Comparison of ENCODE assay signal across 8 mouse cellular contexts in the genomic region with DNA sequence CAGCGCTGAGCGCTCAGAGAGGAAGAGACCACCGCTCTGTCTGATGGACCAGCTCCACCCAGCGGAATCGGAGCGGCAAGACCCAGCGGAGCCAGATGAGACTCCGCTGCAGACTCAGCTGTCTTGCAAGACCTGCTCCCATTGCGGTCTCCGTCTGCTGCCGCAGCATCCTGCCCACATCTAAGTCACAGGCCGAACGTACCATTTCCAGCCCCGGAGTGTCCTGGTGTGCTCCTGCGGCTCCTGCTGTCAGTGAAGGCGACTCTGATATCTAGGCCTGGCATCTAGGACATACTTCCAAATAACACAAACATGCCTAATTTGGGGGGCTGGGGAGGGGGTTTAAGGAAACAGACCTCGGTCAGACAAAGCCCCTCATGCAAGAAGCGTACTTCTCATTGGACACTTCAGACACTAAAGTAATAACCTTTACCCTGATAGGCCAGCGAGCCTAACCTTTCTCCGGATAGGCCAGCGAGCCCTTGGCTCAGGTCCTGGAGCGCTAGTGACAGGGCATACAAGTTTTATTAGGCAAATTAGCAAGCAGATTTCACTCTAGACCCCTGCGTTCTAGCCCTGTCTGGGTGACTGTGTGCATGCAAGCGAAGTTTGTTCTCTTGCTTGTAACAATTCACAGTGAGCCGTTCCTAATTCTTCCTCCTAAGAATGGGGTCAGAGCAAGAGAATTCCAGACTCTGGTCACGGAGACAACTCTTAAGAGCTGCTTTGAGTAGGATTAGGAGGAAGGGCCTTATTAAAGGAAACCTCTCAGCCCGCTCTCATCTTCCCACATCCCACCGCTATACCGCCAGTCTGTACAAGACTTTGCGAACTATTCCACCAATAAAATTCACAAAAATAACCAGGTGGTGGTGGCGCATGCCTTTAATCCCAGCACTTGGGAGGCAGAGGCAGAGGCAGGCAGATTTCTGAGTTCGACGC. TPM values are rescaled to one million over a fixed set of nuclear protein-coding genes. Genes with fewer than 3 reads are reported as not detected.
A peak's percentile ranks its signal among the peaks of the same experiment; 100 is the strongest.
DNase-seq lines count a peak whose midpoint lies in the region; ATAC-seq and TF ChIP-seq lines count a peak whose summit lies in the region.

A gene (minus strand): TSS at position 404 of the 942 bp plus-strand sequence.

- intact Hi-C loops in heart, postnatal 10 days (cut with DNase I) = no loop called here

- H3K4me3 ChIP-seq in CH12.LX (replicated peaks in 1 of 3; ENCODE audit: low read depth in 2 of 3, low read length in 2 of 3, poor library complexity in 1 of 3) = peak within 1 kb of the TSS; percentile 64 to 89 (median 75)
- H3K4me3 ChIP-seq in forebrain, embryonic 13.5 days = peak within 1 kb of the TSS; percentile 72
- H3K4me3 ChIP-seq in liver, postnatal 0 days (ENCODE audit: low read depth, low read length) = peak within 1 kb of the TSS; percentile 86
- H3K4me3 ChIP-seq in neural tube, embryonic 14.5 days (ENCODE audit: low read depth, low read length) = peak within 1 kb of the TSS; percentile 44

- peak within 1 kb of the TSS; percentile 72 for H3K4me2 ChIP-seq in CH12.LX (ENCODE audit: insufficient read depth, low read depth, poor library complexity, severe bottlenecking)
- peak within 1 kb of the TSS; percentile 83 for H3K4me2 ChIP-seq in forebrain, embryonic 13.5 days
- peak within 1 kb of the TSS; percentile 91 for H3K4me2 ChIP-seq in liver, postnatal 0 days (ENCODE audit: low read depth, low read length)
- peak within 1 kb of the TSS; percentile 76 for H3K4me2 ChIP-seq in neural tube, embryonic 14.5 days (ENCODE audit: low read depth, low read length)

- ATAC-seq in cerebellum, adult (ENCODE audit: insufficient number of reproducible peaks, low FRiP score, low TSS enrichment) = peak; percentile 96
- peak; percentile 99 for ATAC-seq in forebrain, embryonic 13.5 days
- ATAC-seq in liver, postnatal 0 days = peak; percentile 97
- ATAC-seq in neural tube, embryonic 14.5 days (ENCODE audit: low read depth) = peak; percentile 99

- peak within 1 kb of the TSS; percentile 61 for H3K9ac ChIP-seq in CH12.LX (ENCODE audit: insufficient read depth, low read depth)
- peak within 1 kb of the TSS; percentile 72 for H3K9ac ChIP-seq in forebrain, embryonic 13.5 days
- peak within 1 kb of the TSS; percentile 89 for H3K9ac ChIP-seq in liver, postnatal 0 days (replicated peaks)
- H3K9ac ChIP-seq in neural tube, embryonic 14.5 days (replicated peaks; ENCODE audit: low read depth, low read length) = peak within 1 kb of the TSS; percentile 58

- peaks cover 11 to 30% of the 10 kb centered on the region in 2 experiments for H3K4me1 ChIP-seq in CH12.LX (ENCODE audit: control insufficient read depth in 1 of 2, insufficient read depth in 2 of 2)
- peaks cover 20% of the 10 kb centered on the region for H3K4me1 ChIP-seq in forebrain, embryonic 13.5 days
- H3K4me1 ChIP-seq in liver, postnatal 0 days (ENCODE audit: insufficient read depth) = peaks cover 6% of the 10 kb centered on the region; the same call in 1 of the 2 replicates
- H3K4me1 ChIP-seq in neural tube, embryonic 14.5 days (ENCODE audit: control insufficient read depth, insufficient read depth, low read length) = peaks cover 12% of the 10 kb centered on the region

- no peak for TF ChIP-seq EP300 in CH12.LX (IDR thresholded peaks at IDR 0.05; ENCODE audit: low read length)
- TF ChIP-seq EP300 in liver, postnatal 0 days (IDR thresholded peaks at IDR 0.05; ENCODE audit: low read depth) = no peak

- WGBS in forebrain, embryonic 13.5 days = 12% methylated on average over 31 of the region's 33 CpGs
- WGBS in large intestine, adult 2 months = 10% methylated on average over 33 of the region's 33 CpGs
- 12% methylated on average over 32 of the region's 33 CpGs for WGBS in liver, postnatal 0 days (ENCODE audit: insufficient replicate concordance)
- WGBS in neural tube, embryonic 14.5 days = 12% methylated on average over 33 of the region's 33 CpGs

- TF ChIP-seq RAD21 in CH12.LX (IDR thresholded peaks at IDR 0.05; ENCODE audit: low read depth, low read length) = peak; percentile 38

- in situ Hi-C loops in CH12.LX (cut with MboI; ENCODE audit: low pct_ligation_motif_present, low pct_unique_long_range_greater_than_20kb, low sequenced_read_pairs) = no loop called here

- peak; percentile 57 for TF ChIP-seq POLR2A in CH12.LX (IDR thresholded peaks at IDR 0.05; ENCODE audit: low read depth, low read length)

- peak; percentile 95 for DNase-seq in CH12.LX (ENCODE audit: extremely low read depth)
- DNase-seq in heart, postnatal 10 days = peak; percentile 95
- DNase-seq in large intestine, adult 2 months (ENCODE audit: low read depth, low spot score) = peak; percentile 86
- DNase-seq in liver, postnatal 0 days = peak; percentile 79
- peak; percentile 82 for DNase-seq in testis, postnatal 10 days (ENCODE audit: low spot score)

- H3K79me2 ChIP-seq in CH12.LX (replicated peaks; ENCODE audit: control insufficient read depth, extremely low read depth, insufficient read depth, poor library complexity, severe bottlenecking) = no peaks in the 10 kb centered on the region; the same call in 1 of the 2 replicates

- H3K9me3 ChIP-seq in CH12.LX (replicated peaks; ENCODE audit: low read length) = no peaks in the 10 kb centered on the region
- no peaks in the 10 kb centered on the region for H3K9me3 ChIP-seq in forebrain, embryonic 13.5 days (replicated peaks)
- H3K9me3 ChIP-seq in liver, postnatal 0 days (ENCODE audit: low read length) = no peaks in the 10 kb centered on the region
- H3K9me3 ChIP-seq in neural tube, embryonic 14.5 days (ENCODE audit: control insufficient read depth, low read length) = no peaks in the 10 kb centered on the region

- TF ChIP-seq CTCF in CH12.LX (conservative IDR thresholded peaks at IDR 0.05 in 1 of 2, IDR thresholded peaks at IDR 0.05 in 1 of 2; ENCODE audit: low read depth in 2 of 2, low read length in 2 of 2) = peak in 1 of 2 experiments; percentile 41; a peak in 2 of 4 replicates
- peak; percentile 52 for TF ChIP-seq CTCF in liver, postnatal 0 days (IDR thresholded peaks at IDR 0.05; ENCODE audit: low read depth)

- H3K27ac ChIP-seq in CH12.LX (ENCODE audit: insufficient read depth, low read depth) = peak within 1 kb of the TSS; percentile 5; the same call in 1 of the 2 replicates
- H3K27ac ChIP-seq in forebrain, embryonic 13.5 days = peak within 1 kb of the TSS; percentile 84
- peak within 1 kb of the TSS; percentile 73 for H3K27ac ChIP-seq in liver, postnatal 0 days (ENCODE audit: low read depth)
- peak within 1 kb of the TSS; percentile 81 for H3K27ac ChIP-seq in neural tube, embryonic 14.5 days (ENCODE audit: low read depth, low read length)

- no peaks in the 10 kb centered on the region for H3K27me3 ChIP-seq in CH12.LX (replicated peaks)
- no peaks in the 10 kb centered on the region for H3K27me3 ChIP-seq in forebrain, embryonic 13.5 days
- no peaks in the 10 kb centered on the region for H3K27me3 ChIP-seq in liver, postnatal 0 days (ENCODE audit: insufficient read depth, low read length)
- H3K27me3 ChIP-seq in neural tube, embryonic 14.5 days (ENCODE audit: control insufficient read depth, insufficient read depth, low read length) = no peaks in the 10 kb centered on the region

- peaks cover 2 to 24% of the 10 kb centered on the region in 2 experiments for H3K36me3 ChIP-seq in CH12.LX (replicated peaks in 1 of 2; ENCODE audit: control insufficient read depth in 1 of 2, insufficient read depth in 1 of 2, low read length in 1 of 2)
- 0 out of 2 replicates have a peak, but pooled peaks cover 3% of the 10 kb centered on the region for H3K36me3 ChIP-seq in forebrain, embryonic 13.5 days (ENCODE audit: poor library complexity, severe bottlenecking)
- H3K36me3 ChIP-seq in liver, postnatal 0 days (replicated peaks; ENCODE audit: insufficient read depth, low read length) = 0 out of 2 replicates have a peak, but pooled peaks cover 2% of the 10 kb centered on the region
- H3K36me3 ChIP-seq in neural tube, embryonic 14.5 days (ENCODE audit: control insufficient read depth, insufficient read depth, low read length) = no peaks in the 10 kb centered on the region

- dilution Hi-C loops in CH12.LX (cut with MboI; ENCODE audit: extremely low pct_ligation_motif_present, extremely low pct_unique_long_range_greater_than_20kb, low sequenced_read_pairs) = no loop called here

TF ChIP-seq in CH12.LX, 34 proteins besides CTCF, POLR2A, EP300 and RAD21 (continues in another document):
- TF ChIP-seq ZNF384 (IDR thresholded peaks at IDR 0.05; ENCODE audit: low read depth, low read length) (no peak), RCOR1 (conservative IDR thresholded peaks at IDR 0.05; ENCODE audit: low read depth, low read length) (no peak), UBTF (IDR thresholded peaks at IDR 0.05; ENCODE audit: low read depth, low read length) (0 out of 2 replicates have a peak, but pooled peaks have one; percentile 39), HCFC1 (IDR thresholded peaks at IDR 0.05; ENCODE audit: low read depth, low read length) (peak; percentile 72), JUND (conservative IDR thresholded peaks at IDR 0.05; ENCODE audit: low read depth, low read length) (no peak), BHLHE40 (IDR thresholded peaks at IDR 0.05; ENCODE audit: low read depth, low read length) (no peak), PAX5 (IDR thresholded peaks at IDR 0.05; ENCODE audit: low read length) (no peak), POLR2AphosphoS2 (IDR thresholded peaks at IDR 0.05; ENCODE audit: low read depth, low read length) (no peak; the same call in 1 of the 2 replicates), MAFK (IDR thresholded peaks at IDR 0.05; ENCODE audit: insufficient replicate concordance, low read length) (no peak), SIN3A (IDR thresholded peaks at IDR 0.05; ENCODE audit: low read length) (peak; percentile 64), KAT2A (IDR thresholded peaks at IDR 0.05; ENCODE audit: insufficient replicate concordance, low read length) (peak; percentile 73; the same call in 1 of the 2 replicates), MYC (IDR thresholded peaks at IDR 0.05; ENCODE audit: low read depth, low read length) (0 out of 2 replicates have a peak, but pooled peaks have one; percentile 31), ETS1 (conservative IDR thresholded peaks at IDR 0.05; ENCODE audit: low read depth, low read length) (no peak), USF2 (conservative IDR thresholded peaks at IDR 0.05; ENCODE audit: low read depth, low read length) (no peak), IRF4 (IDR thresholded peaks at IDR 0.05; ENCODE audit: low read depth, low read length) (no peak), MAZ (IDR thresholded peaks at IDR 0.05; ENCODE audit: low read depth, low read length) (peak; percentile 59; the same call in 1 of the 2 replicates)

RNA-seq across cellular contexts. Expression of the gene that starts here (rescaled TPM):
- total RNA-seq in CH12.LX (2012; rRNA removed) (3.4 and 3.5 TPM in 2 replicates), CH12.LX (2014; rRNA removed) (5.8 and 6.4 TPM in 2 replicates)
- 8.6 and 10.4 TPM in 2 replicates for polyA plus RNA-seq in CH12.LX (2012; ENCODE audit: insufficient read length, low read depth)
- 6.1 and 7.8 TPM in 2 replicates for polyA plus RNA-seq in forebrain, embryonic 13.5 days (2015; fragmentation: Nextera tagmentation; extraction: Ambion mirVana)
- 10 to 100 TPM in 1 of 2 experiments, 1 to 10 TPM in 1; 10.0 to 10.7 TPM for total RNA-seq in heart, postnatal 10 days (2021)
- 1.1 and 1.2 TPM in 2 replicates for polyA plus RNA-seq in large intestine, adult 2 months (2012; rRNA removed)
- polyA plus RNA-seq in liver, postnatal 0 days (2015; fragmentation: Nextera tagmentation; extraction: Ambion mirVana) = 1.4 and 1.7 TPM in 2 replicates
- polyA plus RNA-seq in neural tube, embryonic 14.5 days (2014; fragmentation: Nextera tagmentation; extraction: Ambion mirVana) = 9.5 and 11.7 TPM in 2 replicates

Comparison
In these comparisons a context has a peak if more than half of its experiments do, and no peak if none do; other contexts are left out.
1. Peak in every context shown above with its lines: DNase-seq, ATAC-seq, H3K4me3 ChIP-seq and H3K27ac ChIP-seq.
2. H3K27ac ChIP-seq: peak in every context shown above with its lines; median percentile 84 in forebrain, embryonic 13.5 days; 81 in neural tube, embryonic 14.5 days; 73 in liver, postnatal 0 days; 5 in CH12.LX.